Mouse (Mus musculus) retina, postnatal 1 day (tissue): Measurements from ENCODE around the gene Scgn.

Source experiments
- DNase-seq: peaks from one replicate; pipeline ENCODE4 v3.0.0-alpha.2; 2012

Gene Scgn

GRCm38 (mm10) chr13:23933421-23934210, 57.4 kb downstream of the Scgn start, which contains the start of gene Hist1h2ba:
Hist1h2ba (minus strand) TSS chr13:23934156.
- no peak for DNase-seq

- no peak for DNase-seq
Measured at GRCm38 (mm10) chr13:23930904-23931303, 60.1 kb downstream of the Scgn start.

- no peak for DNase-seq
Measured at GRCm38 (mm10) chr13:23930461-23930860, 60.6 kb downstream of the Scgn start.

- no peak for DNase-seq
Measured at GRCm38 (mm10) chr13:23928637-23929036, 62.4 kb downstream of the Scgn start.

GRCm38 (mm10) chr13:23925792-23926191, 65.2 kb downstream of the Scgn start:
- DNase-seq: no peak

- DNase-seq: no peak
Measured at GRCm38 (mm10) chr13:23917674-23918073, 73.3 kb downstream of the Scgn start.

- no peak for DNase-seq
Measured at GRCm38 (mm10) chr13:23916132-23916531, 74.9 kb downstream of the Scgn start.

GRCm38 (mm10) chr13:23914376-23915167, 76.4 kb downstream of the Scgn start, which contains the start of gene Slc17a4:
Slc17a4 (minus strand) TSS chr13:23915009.
- no peak for DNase-seq

GRCm38 (mm10) chr13:23913791-23914306, 77.2 kb downstream of the Scgn start:
- peak; percentile 75 for DNase-seq

- DNase-seq: no peak
Measured at GRCm38 (mm10) chr13:23911335-23911734, 79.7 kb downstream of the Scgn start.

- no peak for DNase-seq
Measured at GRCm38 (mm10) chr13:23910121-23910520, 80.9 kb downstream of the Scgn start.

- no peak for DNase-seq
Measured at GRCm38 (mm10) chr13:23906906-23907305, 84.1 kb downstream of the Scgn start.
